Mouse (Mus musculus): Measurements from ENCODE around the gene Micall2. TPM values are rescaled to one million over a fixed set of nuclear protein-coding genes. Genes with fewer than 3 reads are reported as not detected.
"Not testable (repeated sequence)": the region's sequence is repeated elsewhere in the genome, so short reads cannot be mapped to it uniquely, and the experiment has no call there.

Micall2 gene
- polyA plus RNA-seq, 1 experiment from 2014 or later = 5.7 TPM

GRCm38 (mm10) chr5:139754753-139755152 lies 18.6 kb upstream of the Micall2 start:
- peaks cover 23% of the 10 kb centered on the region for H3K36me3 ChIP-seq (ENCODE audit: control insufficient read depth, insufficient read depth)
- H3K4me3 ChIP-seq (replicated peaks; ENCODE audit: low read length) = no peak overlapping the region
- no peak overlapping the region for H3K9ac ChIP-seq (replicated peaks; ENCODE audit: low read depth, low read length)
- H3K4me1 ChIP-seq (replicated peaks; ENCODE audit: control insufficient read depth, insufficient read depth, low read length) = no peaks in the 10 kb centered on the region
- H3K4me2 ChIP-seq (ENCODE audit: low read length) = no peak overlapping the region
- H3K9me3 ChIP-seq (ENCODE audit: control insufficient read depth, low read length) = no peaks in the 10 kb centered on the region
- 28% methylated on average over 12 of the region's 12 CpGs for WGBS
- H3K27me3 ChIP-seq (replicated peaks; ENCODE audit: control insufficient read depth, insufficient read depth, low read length) = no peaks in the 10 kb centered on the region
- no peak for ATAC-seq
- no peak overlapping the region for H3K27ac ChIP-seq (ENCODE audit: low read length)

- Histone ChIP-seq H3K9me3 (ENCODE audit: control insufficient read depth, low read length) (no peaks in the 10 kb centered on the region), H3K27me3 (replicated peaks; ENCODE audit: control insufficient read depth, insufficient read depth, low read length) (no peaks in the 10 kb centered on the region), H3K36me3 (ENCODE audit: control insufficient read depth, insufficient read depth) (peaks cover 10% of the 10 kb centered on the region), H3K9ac (replicated peaks; ENCODE audit: low read depth, low read length) (no peak overlapping the region), H3K4me3 (replicated peaks; ENCODE audit: low read length) (no peak overlapping the region), H3K4me2 (ENCODE audit: low read length) (no peak overlapping the region), H3K27ac (ENCODE audit: low read length) (no peak overlapping the region), H3K4me1 (replicated peaks; ENCODE audit: control insufficient read depth, insufficient read depth, low read length) (no peaks in the 10 kb centered on the region)
- 0 out of 2 replicates have a peak, but pooled peaks have one; percentile 28 for ATAC-seq
Observed at GRCm38 (mm10) chr5:139750535-139750934, 14.4 kb upstream of the Micall2 start.

- no peak overlapping the region for H3K4me3 ChIP-seq (replicated peaks; ENCODE audit: low read length)
- no peaks in the 10 kb centered on the region for H3K4me1 ChIP-seq (replicated peaks; ENCODE audit: control insufficient read depth, insufficient read depth, low read length)
- no peaks in the 10 kb centered on the region for H3K9me3 ChIP-seq (ENCODE audit: control insufficient read depth, low read length)
- no peak overlapping the region for H3K4me2 ChIP-seq (ENCODE audit: low read length)
- H3K27me3 ChIP-seq (replicated peaks; ENCODE audit: control insufficient read depth, insufficient read depth, low read length) = no peaks in the 10 kb centered on the region
- H3K9ac ChIP-seq (replicated peaks; ENCODE audit: low read depth, low read length) = no peak overlapping the region
- 81% methylated on average over 16 of the region's 16 CpGs for WGBS
- no peak for ATAC-seq
- H3K36me3 ChIP-seq (ENCODE audit: control insufficient read depth, insufficient read depth) = peaks cover 7% of the 10 kb centered on the region
- no peak overlapping the region for H3K27ac ChIP-seq (ENCODE audit: low read length)
Observed at GRCm38 (mm10) chr5:139749413-139750125, 13.4 kb upstream of the Micall2 start.

- Histone ChIP-seq H3K27ac (ENCODE audit: low read length) (no peak overlapping the region), H3K9ac (replicated peaks; ENCODE audit: low read depth, low read length) (no peak overlapping the region), H3K36me3 (ENCODE audit: control insufficient read depth, insufficient read depth) (no peaks in the 10 kb centered on the region), H3K4me1 (replicated peaks; ENCODE audit: control insufficient read depth, insufficient read depth, low read length) (no peaks in the 10 kb centered on the region), H3K4me3 (replicated peaks; ENCODE audit: low read length) (no peak overlapping the region), H3K9me3 (ENCODE audit: control insufficient read depth, low read length) (no peaks in the 10 kb centered on the region), H3K4me2 (ENCODE audit: low read length) (no peak overlapping the region), H3K27me3 (replicated peaks; ENCODE audit: control insufficient read depth, insufficient read depth, low read length) (no peaks in the 10 kb centered on the region)
- 2% methylated on average over 3 of the region's 3 CpGs for WGBS
- ATAC-seq = no peak
Observed at GRCm38 (mm10) chr5:139745771-139746170, 9.6 kb upstream of the Micall2 start.

GRCm38 (mm10) chr5:139742640-139743039 lies 6.5 kb upstream of the Micall2 start:
- not testable (repeated sequence) for ATAC-seq; H3K4me3 ChIP-seq (replicated peaks; ENCODE audit: low read length)
- WGBS = 65% methylated on average over 3 of the region's 3 CpGs

GRCm38 (mm10) chr5:139738592-139739315 lies 2.6 kb upstream of the Micall2 start:
- H3K36me3 ChIP-seq (ENCODE audit: control insufficient read depth, insufficient read depth) = no peaks in the 10 kb centered on the region
- peaks cover 14% of the 10 kb centered on the region for H3K4me1 ChIP-seq (replicated peaks; ENCODE audit: control insufficient read depth, insufficient read depth, low read length)
- ATAC-seq = no peak
- H3K9ac ChIP-seq (replicated peaks; ENCODE audit: low read depth, low read length) = no peak overlapping the region
- H3K27ac ChIP-seq (ENCODE audit: low read length) = no peak overlapping the region
- H3K9me3 ChIP-seq (ENCODE audit: control insufficient read depth, low read length) = no peaks in the 10 kb centered on the region
- no peaks in the 10 kb centered on the region for H3K27me3 ChIP-seq (replicated peaks; ENCODE audit: control insufficient read depth, insufficient read depth, low read length)
- no peak overlapping the region for H3K4me2 ChIP-seq (ENCODE audit: low read length)
- WGBS = 74% methylated on average over 7 of the region's 7 CpGs
- H3K4me3 ChIP-seq (replicated peaks; ENCODE audit: low read length) = no peak overlapping the region

More at GRCm38 (mm10) chr5:139742640-139743039, 6.5 kb upstream of the Micall2 start:
- not testable (repeated sequence) for H3K4me2 ChIP-seq (ENCODE audit: low read length); H3K9ac ChIP-seq (replicated peaks; ENCODE audit: low read depth, low read length); H3K9me3 ChIP-seq (ENCODE audit: control insufficient read depth, low read length); H3K4me1 ChIP-seq (replicated peaks; ENCODE audit: control insufficient read depth, insufficient read depth, low read length); H3K27me3 ChIP-seq (replicated peaks; ENCODE audit: control insufficient read depth, insufficient read depth, low read length); H3K36me3 ChIP-seq (ENCODE audit: control insufficient read depth, insufficient read depth); H3K27ac ChIP-seq (ENCODE audit: low read length)

- ATAC-seq = no peak
- H3K36me3 ChIP-seq (ENCODE audit: control insufficient read depth, insufficient read depth) = no peaks in the 10 kb centered on the region
- H3K9ac ChIP-seq (replicated peaks; ENCODE audit: low read depth, low read length) = no peak overlapping the region
- no peak overlapping the region for H3K4me2 ChIP-seq (ENCODE audit: low read length)
- no peak overlapping the region for H3K27ac ChIP-seq (ENCODE audit: low read length)
- no peaks in the 10 kb centered on the region for H3K9me3 ChIP-seq (ENCODE audit: control insufficient read depth, low read length)
- peaks cover 14% of the 10 kb centered on the region for H3K4me1 ChIP-seq (replicated peaks; ENCODE audit: control insufficient read depth, insufficient read depth, low read length)
- H3K27me3 ChIP-seq (replicated peaks; ENCODE audit: control insufficient read depth, insufficient read depth, low read length) = no peaks in the 10 kb centered on the region
- H3K4me3 ChIP-seq (replicated peaks; ENCODE audit: low read length) = no peak overlapping the region
- WGBS = 82% methylated on average over 14 of the region's 14 CpGs
Observed at GRCm38 (mm10) chr5:139737841-139738591, 1.9 kb upstream of the Micall2 start.

- no peak overlapping the region for H3K27ac ChIP-seq (ENCODE audit: low read length)
- peak overlapping the region; percentile 68 for H3K4me2 ChIP-seq (ENCODE audit: low read length)
- WGBS = 9% methylated on average over 10 of the region's 10 CpGs
- H3K4me3 ChIP-seq (replicated peaks; ENCODE audit: low read length) = peak overlapping the region; percentile 43
- no peaks in the 10 kb centered on the region for H3K36me3 ChIP-seq (ENCODE audit: control insufficient read depth, insufficient read depth)
- 0 out of 2 replicates have a peak overlapping the region, but pooled peaks have one; percentile 12 for H3K9ac ChIP-seq (replicated peaks; ENCODE audit: low read depth, low read length)
- no peaks in the 10 kb centered on the region for H3K9me3 ChIP-seq (ENCODE audit: control insufficient read depth, low read length)
- H3K4me1 ChIP-seq (replicated peaks; ENCODE audit: control insufficient read depth, insufficient read depth, low read length) = peaks cover 14% of the 10 kb centered on the region
- H3K27me3 ChIP-seq (replicated peaks; ENCODE audit: control insufficient read depth, insufficient read depth, low read length) = no peaks in the 10 kb centered on the region
- peak; percentile 60 for ATAC-seq
Observed at GRCm38 (mm10) chr5:139736504-139736940, 386 bp upstream of the Micall2 start.

GRCm38 (mm10) chr5:139734746-139735145 lies 1.4 kb downstream of the Micall2 start:
- Histone ChIP-seq H3K27ac (ENCODE audit: low read length) (no peak overlapping the region), H3K9me3 (ENCODE audit: control insufficient read depth, low read length) (no peaks in the 10 kb centered on the region), H3K27me3 (replicated peaks; ENCODE audit: control insufficient read depth, insufficient read depth, low read length) (no peaks in the 10 kb centered on the region), H3K4me2 (ENCODE audit: low read length) (no peak overlapping the region), H3K9ac (replicated peaks; ENCODE audit: low read depth, low read length) (no peak overlapping the region), H3K4me3 (replicated peaks; ENCODE audit: low read length) (no peak overlapping the region), H3K4me1 (replicated peaks; ENCODE audit: control insufficient read depth, insufficient read depth, low read length) (peaks cover 17% of the 10 kb centered on the region), H3K36me3 (ENCODE audit: control insufficient read depth, insufficient read depth) (no peaks in the 10 kb centered on the region)
- 87% methylated on average over 7 of the region's 7 CpGs for WGBS
- no peak for ATAC-seq

Measured in forebrain, embryonic 16.5 days (tissue).